Mouse (Mus musculus): Measurements from ENCODE around the gene Samd8. TPM values are rescaled to one million over a fixed set of nuclear protein-coding genes. Genes with fewer than 3 reads are reported as not detected.
A peak's percentile ranks its signal among the peaks of the same experiment; 100 is the strongest.

Gene Samd8
- polyA plus RNA-seq (2012; rRNA removed): 34.0 and 35.4 TPM in 2 replicates

DNA sequence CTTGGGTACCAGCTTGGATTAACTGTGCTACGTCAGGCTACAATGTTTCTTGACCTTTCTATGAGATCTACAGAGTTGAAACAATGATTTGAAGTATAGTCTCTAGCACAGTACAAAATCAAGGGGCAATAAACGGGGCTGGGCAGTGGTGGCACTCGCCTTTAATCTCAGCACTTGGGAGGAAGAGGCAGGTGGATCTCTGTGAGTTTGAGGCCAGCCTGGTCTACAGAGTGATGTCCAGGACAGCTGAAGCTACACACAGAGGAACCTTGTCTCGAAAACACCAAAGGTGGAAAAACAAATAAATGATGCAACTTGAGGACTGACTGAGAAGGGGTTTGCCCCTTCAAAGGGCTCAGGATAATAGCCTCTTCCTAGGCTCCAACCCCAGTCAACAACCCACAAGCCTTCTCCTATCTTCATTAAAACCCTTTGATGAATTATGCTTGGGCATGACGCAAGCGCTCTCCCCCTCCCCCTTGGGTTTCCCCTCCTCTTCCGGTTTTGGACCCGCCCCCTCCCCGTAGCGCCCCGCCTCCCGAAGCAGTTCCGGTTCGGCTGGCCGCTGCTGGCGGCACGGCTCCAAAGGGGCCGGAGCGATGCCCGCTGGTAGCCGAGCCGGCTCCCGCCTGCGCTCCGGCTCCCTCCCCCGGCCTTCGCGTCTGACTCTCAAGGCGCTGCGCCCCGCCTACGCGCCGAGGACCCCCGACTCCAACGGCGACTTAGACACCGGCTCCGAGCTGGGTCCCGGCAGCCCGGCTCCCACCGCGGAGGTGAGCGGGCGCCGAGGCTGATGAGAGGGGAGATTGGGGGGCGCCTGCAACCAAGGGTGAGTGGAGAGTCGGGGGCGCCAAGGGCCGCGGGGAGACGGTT is at the start of gene Samd8:
Gene Samd8 (plus strand): TSS at position 524 of the 873 bp plus-strand sequence.
- Histone ChIP-seq H3K27ac (ENCODE audit: insufficient read depth, low read length) (peak within 1 kb of the TSS; percentile 74), H3K4me1 (ENCODE audit: control insufficient read depth, insufficient read depth, low read length) (peaks cover 5% of the 10 kb centered on the region), H3K4me3 (replicated peaks; ENCODE audit: insufficient read depth, low read depth, low read length) (peak within 1 kb of the TSS; percentile 87), H3K27me3 (ENCODE audit: control insufficient read depth, insufficient read depth, low read length) (no peaks in the 10 kb centered on the region)
- WGBS: 6% methylated on average over 52 of the region's 52 CpGs
- TF ChIP-seq POLR2A (IDR thresholded peaks at IDR 0.05; ENCODE audit: borderline replicate concordance, insufficient read depth, low read length) (peak; percentile 67; the same call in 1 of the 2 replicates), CTCF (IDR thresholded peaks at IDR 0.05; ENCODE audit: borderline replicate concordance, insufficient read depth, low read depth, low read length) (no peak)
- DNase-seq: peak; percentile 88 to 89

GRCm38 (mm10) chr14:21702691-21703090 is 47.6 kb upstream of the Samd8 start:
- 91% methylated on average over 8 of the region's 8 CpGs for WGBS
- H3K4me1 ChIP-seq (ENCODE audit: control insufficient read depth, insufficient read depth, low read length): no peaks in the 10 kb centered on the region
- no peaks in the 10 kb centered on the region for H3K27me3 ChIP-seq (ENCODE audit: control insufficient read depth, insufficient read depth, low read length)
- DNase-seq: no peak
- H3K4me3 ChIP-seq (replicated peaks; ENCODE audit: insufficient read depth, low read depth, low read length): no peak overlapping the region
- H3K27ac ChIP-seq (ENCODE audit: insufficient read depth, low read length): no peak overlapping the region
- TF ChIP-seq POLR2A (IDR thresholded peaks at IDR 0.05; ENCODE audit: borderline replicate concordance, insufficient read depth, low read length) (no peak), CTCF (IDR thresholded peaks at IDR 0.05; ENCODE audit: borderline replicate concordance, insufficient read depth, low read depth, low read length) (no peak)

DNA sequence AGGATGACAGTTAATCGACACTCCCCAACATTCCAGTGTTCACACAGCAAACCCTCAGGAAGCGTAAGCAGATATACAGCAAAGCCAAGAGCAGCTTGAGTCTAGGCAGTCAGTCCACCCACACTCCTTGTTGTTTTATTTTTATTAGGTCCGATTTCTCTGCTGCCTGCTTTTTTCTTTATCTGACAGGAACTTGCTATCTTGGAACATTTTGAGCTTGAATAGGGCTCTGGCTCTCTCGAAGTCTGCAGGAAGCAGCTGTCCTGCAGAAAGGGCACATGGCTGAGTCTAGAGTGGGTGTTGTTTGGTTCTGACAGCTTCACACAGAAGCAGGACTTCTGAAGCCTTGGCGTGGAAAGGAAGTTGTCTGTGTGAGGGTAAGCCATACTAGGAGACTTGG is 47.1 kb upstream of the Samd8 start:
- H3K4me3 ChIP-seq (replicated peaks; ENCODE audit: insufficient read depth, low read depth, low read length): no peak overlapping the region

DNA sequence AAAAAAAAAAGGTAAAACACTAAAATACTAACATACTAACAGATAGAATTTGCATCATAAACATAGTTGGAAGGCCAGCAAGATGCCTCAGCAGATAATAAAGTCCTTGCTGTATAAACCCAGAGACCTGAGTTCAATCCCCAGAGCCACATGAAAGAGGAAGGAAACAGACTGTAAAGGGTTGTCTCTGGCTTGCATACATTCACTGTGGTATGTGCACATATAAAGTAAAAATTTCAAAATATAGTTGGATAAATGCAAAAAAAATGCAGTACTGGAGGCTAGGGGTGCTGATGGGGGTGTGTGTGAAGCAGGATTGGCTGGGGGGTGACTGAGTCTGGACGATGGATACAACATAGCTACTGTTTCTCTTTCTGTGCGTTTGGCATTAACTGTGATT is 44.9 kb upstream of the Samd8 start:
- no peak for DNase-seq
- H3K27ac ChIP-seq (ENCODE audit: insufficient read depth, low read length): no peak overlapping the region
- H3K4me3 ChIP-seq (replicated peaks; ENCODE audit: insufficient read depth, low read depth, low read length): no peak overlapping the region
- 75% methylated on average over 2 of the region's 2 CpGs for WGBS
- H3K4me1 ChIP-seq (ENCODE audit: control insufficient read depth, insufficient read depth, low read length): no peaks in the 10 kb centered on the region
- no peaks in the 10 kb centered on the region for H3K27me3 ChIP-seq (ENCODE audit: control insufficient read depth, insufficient read depth, low read length)
- TF ChIP-seq POLR2A (IDR thresholded peaks at IDR 0.05; ENCODE audit: borderline replicate concordance, insufficient read depth, low read length) (no peak), CTCF (IDR thresholded peaks at IDR 0.05; ENCODE audit: borderline replicate concordance, insufficient read depth, low read depth, low read length) (no peak)

More for the DNA sequence above, 47.1 kb upstream of the Samd8 start:
- DNase-seq: no peak
- Histone ChIP-seq H3K4me1 (ENCODE audit: control insufficient read depth, insufficient read depth, low read length) (no peaks in the 10 kb centered on the region), H3K27me3 (ENCODE audit: control insufficient read depth, insufficient read depth, low read length) (no peaks in the 10 kb centered on the region), H3K27ac (ENCODE audit: insufficient read depth, low read length) (no peak overlapping the region)
- TF ChIP-seq CTCF (IDR thresholded peaks at IDR 0.05; ENCODE audit: borderline replicate concordance, insufficient read depth, low read depth, low read length) (no peak), POLR2A (IDR thresholded peaks at IDR 0.05; ENCODE audit: borderline replicate concordance, insufficient read depth, low read length) (no peak)
- 75% methylated on average over 5 of the region's 5 CpGs for WGBS

- Histone ChIP-seq H3K4me3 (replicated peaks; ENCODE audit: insufficient read depth, low read depth, low read length) (no peak overlapping the region), H3K27ac (ENCODE audit: insufficient read depth, low read length) (no peak overlapping the region), H3K27me3 (ENCODE audit: control insufficient read depth, insufficient read depth, low read length) (no peaks in the 10 kb centered on the region), H3K4me1 (ENCODE audit: control insufficient read depth, insufficient read depth, low read length) (no peaks in the 10 kb centered on the region)
- WGBS: 33% methylated on average over 12 of the region's 12 CpGs
- DNase-seq: no peak
- TF ChIP-seq POLR2A (IDR thresholded peaks at IDR 0.05; ENCODE audit: borderline replicate concordance, insufficient read depth, low read length) (no peak), CTCF (IDR thresholded peaks at IDR 0.05; ENCODE audit: borderline replicate concordance, insufficient read depth, low read depth, low read length) (no peak)
Measured at GRCm38 (mm10) chr14:21706759-21707571, 43.4 kb upstream of the Samd8 start.

- no peak overlapping the region for H3K27ac ChIP-seq (ENCODE audit: insufficient read depth, low read length)
- TF ChIP-seq CTCF (IDR thresholded peaks at IDR 0.05; ENCODE audit: borderline replicate concordance, insufficient read depth, low read depth, low read length) (no peak), POLR2A (IDR thresholded peaks at IDR 0.05; ENCODE audit: borderline replicate concordance, insufficient read depth, low read length) (no peak)
- DNase-seq: no peak
- no peaks in the 10 kb centered on the region for H3K4me1 ChIP-seq (ENCODE audit: control insufficient read depth, insufficient read depth, low read length)
- 80% methylated on average over 2 of the region's 2 CpGs for WGBS
- H3K4me3 ChIP-seq (replicated peaks; ENCODE audit: insufficient read depth, low read depth, low read length): no peak overlapping the region
- H3K27me3 ChIP-seq (ENCODE audit: control insufficient read depth, insufficient read depth, low read length): no peaks in the 10 kb centered on the region
Measured at GRCm38 (mm10) chr14:21709545-21709944, 40.8 kb upstream of the Samd8 start.

GRCm38 (mm10) chr14:21711231-21711630 is 39.1 kb upstream of the Samd8 start:
- H3K27ac ChIP-seq (ENCODE audit: insufficient read depth, low read length): no peak overlapping the region
- DNase-seq: no peak
- H3K27me3 ChIP-seq (ENCODE audit: control insufficient read depth, insufficient read depth, low read length): no peaks in the 10 kb centered on the region
- 79% methylated on average over 2 of the region's 2 CpGs for WGBS
- no peaks in the 10 kb centered on the region for H3K4me1 ChIP-seq (ENCODE audit: control insufficient read depth, insufficient read depth, low read length)
- no peak overlapping the region for H3K4me3 ChIP-seq (replicated peaks; ENCODE audit: insufficient read depth, low read depth, low read length)
- TF ChIP-seq POLR2A (IDR thresholded peaks at IDR 0.05; ENCODE audit: borderline replicate concordance, insufficient read depth, low read length) (no peak), CTCF (IDR thresholded peaks at IDR 0.05; ENCODE audit: borderline replicate concordance, insufficient read depth, low read depth, low read length) (no peak)

Data from cerebellum, adult 2 months (tissue).